Mouse (Mus musculus): ENCODE measurements at regions not wholly inside any gene's neighbourhood (a gene's known extent, or its start where the extent isn't known, plus 50 kb on each side); places are given as distances from the start of the nearest gene placed in this dataset.

DNA sequence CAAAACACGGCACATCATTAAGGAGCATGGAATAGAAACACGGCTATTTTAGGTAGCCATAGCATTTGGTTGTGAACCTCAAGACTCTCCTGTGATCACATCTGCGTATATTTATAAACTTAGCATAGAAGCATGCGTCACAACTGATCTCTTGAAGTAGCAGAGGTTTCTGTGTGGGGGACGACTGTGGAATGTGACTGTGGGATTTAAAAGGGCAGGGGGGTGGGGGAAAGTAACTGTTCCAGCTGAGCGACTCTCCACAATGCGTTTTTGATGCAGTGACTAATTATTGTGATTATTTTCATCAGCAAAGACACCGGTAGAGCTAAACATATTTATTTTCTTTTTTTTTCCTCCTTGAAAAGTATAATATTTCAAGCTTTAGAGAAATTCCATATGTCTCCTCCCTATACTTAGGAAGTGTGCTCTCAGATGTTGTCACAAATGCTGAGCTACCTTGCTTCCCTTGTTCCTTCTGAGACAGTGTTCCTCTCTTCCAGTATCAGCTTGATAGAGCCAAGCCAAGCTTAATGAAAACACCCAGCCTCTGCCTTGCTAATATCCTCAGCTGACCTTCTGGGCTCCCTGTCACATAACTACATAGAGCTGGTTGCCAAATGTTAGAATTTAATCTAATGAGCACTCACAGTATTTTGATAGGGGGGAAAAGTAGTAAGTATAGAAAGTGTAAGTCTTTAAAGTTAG lies 75.0 kb upstream of the Magi3 start:
- DNase-seq (ENCODE audit: low spot score in 2 of 2) = peak in 1 of 2 experiments; percentile 18

- DNase-seq (ENCODE audit: low spot score in 2 of 2) = no peak
Measured at GRCm38 (mm10) chr3:104293869-104294268, 73.7 kb upstream of the Magi3 start.

DNA sequence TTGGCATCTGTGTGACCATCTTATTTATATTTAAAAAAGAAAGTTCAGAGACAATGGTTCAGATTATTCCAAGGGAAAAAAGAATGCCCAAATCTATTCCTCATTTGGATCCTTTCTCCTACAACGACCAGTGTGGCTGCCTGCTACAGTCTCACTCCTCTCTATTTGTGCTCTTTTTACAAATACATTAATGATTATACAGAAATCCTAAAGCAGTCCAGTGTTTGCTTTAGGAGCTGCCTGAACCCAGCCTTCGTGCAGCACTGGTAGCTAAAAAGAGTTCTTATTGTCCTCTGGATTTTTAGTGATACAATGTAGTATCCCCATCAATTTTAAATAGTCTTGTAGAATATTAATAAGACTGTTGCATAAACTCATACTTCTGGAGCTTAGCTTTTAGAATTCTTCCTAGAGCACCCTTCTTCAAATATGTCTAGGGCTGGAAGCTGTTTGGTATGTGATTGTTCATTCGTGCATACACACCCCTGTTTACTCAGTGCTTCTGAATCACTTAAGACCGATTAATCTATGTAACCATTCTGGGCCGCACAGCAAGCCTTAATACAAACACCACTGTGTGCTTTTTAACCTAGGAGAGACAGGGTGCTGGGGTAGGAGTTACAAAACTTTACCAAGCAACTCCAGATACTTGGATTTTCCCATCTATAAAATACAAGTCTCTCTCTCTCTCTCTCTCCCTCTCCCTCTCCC lies 69.0 kb upstream of the Magi3 start:
- no peak for DNase-seq (ENCODE audit: low spot score in 2 of 2)

- DNase-seq (ENCODE audit: low spot score in 2 of 2) = no peak
Measured at GRCm38 (mm10) chr3:104287900-104288299, 67.7 kb upstream of the Magi3 start.

- no peak for DNase-seq (ENCODE audit: low spot score in 2 of 2)
Measured at GRCm38 (mm10) chr3:104284961-104285360, 64.8 kb upstream of the Magi3 start.

GRCm38 (mm10) chr3:104283855-104284254 lies 63.7 kb upstream of the Magi3 start:
- DNase-seq (ENCODE audit: low spot score in 2 of 2) = no peak

GRCm38 (mm10) chr3:104279505-104279904 lies 59.3 kb upstream of the Magi3 start:
- DNase-seq (ENCODE audit: low spot score in 2 of 2) = no peak

- no peak for DNase-seq (ENCODE audit: low spot score in 2 of 2)
Measured at GRCm38 (mm10) chr3:104274718-104275302, 54.6 kb upstream of the Magi3 start.

DNA sequence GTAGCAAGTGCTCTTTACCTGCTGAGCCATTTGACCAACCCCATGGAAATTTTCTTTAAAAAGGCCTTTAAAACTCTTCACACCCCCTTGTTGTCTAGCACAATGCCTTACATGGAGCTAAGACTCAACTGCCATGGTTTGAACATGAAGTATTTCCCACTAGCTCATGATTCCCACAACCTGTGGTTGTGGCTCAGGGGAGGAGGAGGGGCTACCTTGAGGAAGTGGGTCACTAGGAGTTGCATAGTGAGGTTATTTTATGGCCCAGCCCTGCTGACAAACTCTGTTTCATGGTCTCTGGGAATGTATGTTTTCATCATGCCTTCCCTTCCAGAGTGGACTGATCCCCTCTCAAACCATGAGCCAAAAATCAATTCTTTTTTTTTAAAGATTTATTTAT lies 53.9 kb upstream of the Magi3 start:
- DNase-seq (ENCODE audit: low spot score in 2 of 2) = no peak
